Mouse (Mus musculus) spleen, adult 2 months (tissue): ENCODE data around the gene Rptn.

Source experiments
- CTCF ChIP-seq: fragments of 200-500 bp; IDR thresholded peaks from 2 replicates; pipeline ENCODE4 v1.5.1; 2011; ENCODE audit warnings: mild to moderate bottlenecking, inconsistent platforms; ENCODE audit not compliant: insufficient read depth, insufficient read length, insufficient replicate concordance; ENCODE audit errors: extremely low read depth
- POLR2A ChIP-seq: fragments of 200-500 bp; IDR thresholded peaks from 2 replicates; pipeline ENCODE4 v1.6.1; 2011; ENCODE audit warnings: low read depth, low read length, inconsistent platforms

DNA sequence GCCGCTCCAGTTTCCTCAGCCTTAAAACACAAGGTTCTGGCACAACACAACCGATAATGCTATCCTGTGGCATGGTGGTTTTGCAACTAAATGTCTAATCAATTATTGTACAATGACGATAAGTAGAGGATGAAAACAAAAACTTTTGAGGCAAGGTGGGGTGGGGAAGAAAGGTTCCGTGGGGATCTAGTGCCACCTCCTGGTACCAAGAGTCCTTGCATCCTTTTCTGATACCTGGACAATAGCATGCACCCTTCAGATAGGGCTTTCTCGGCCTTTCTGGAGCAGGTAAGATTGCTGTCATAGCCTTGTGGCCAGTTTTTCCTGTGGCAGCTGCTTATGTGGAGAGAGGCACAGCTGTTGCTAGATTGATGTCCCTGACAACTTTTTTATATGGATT lies 13.5 kb downstream of the Rptn start:
- TF ChIP-seq POLR2A (no peak), CTCF (0 out of 2 replicates have a peak, but pooled peaks have one; percentile 1)
